Mouse (Mus musculus): ENCODE results near the gene Ccl3. TPM values are rescaled to one million over a fixed set of nuclear protein-coding genes. Genes with fewer than 3 reads are reported as not detected.

Gene Ccl3
- 10 to 100 TPM in 1 of 4 experiments, 1 to 10 TPM in 1, under 1 TPM in 1, not detected in 1; 0.51 to 10.8 (median 8.0) TPM for total RNA-seq (2022)

DNA sequence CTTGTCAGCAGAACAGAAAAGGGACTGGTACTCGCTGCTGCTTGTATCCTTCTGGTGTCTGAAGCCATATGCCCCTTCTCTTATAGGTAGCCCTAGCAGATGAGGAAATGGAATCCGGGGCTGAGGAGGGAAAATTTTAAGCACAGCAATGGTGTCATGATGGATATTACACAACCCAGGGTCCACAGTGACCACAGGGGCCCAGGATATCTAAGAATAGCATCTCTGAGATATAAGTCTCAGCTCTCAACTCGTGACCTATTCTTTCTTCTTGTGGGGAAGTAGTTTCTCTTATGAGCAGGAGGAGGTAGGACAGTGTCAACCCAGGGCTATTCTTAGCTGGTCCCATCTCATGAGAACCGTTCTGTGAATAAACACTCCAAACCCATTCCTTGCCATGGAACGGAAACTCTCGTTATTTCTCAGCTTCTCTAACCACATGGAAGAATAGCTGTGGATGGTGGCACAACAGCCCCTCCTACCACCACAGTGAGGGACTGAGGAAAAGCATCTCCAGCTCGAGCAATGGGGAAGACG is at the start of gene Ccl3:
Gene Ccl3 (minus strand): TSS at position 51 of the 537 bp plus-strand sequence.
- DNase-seq (ENCODE audit: low spot score in 2 of 2), result no peak

DNA sequence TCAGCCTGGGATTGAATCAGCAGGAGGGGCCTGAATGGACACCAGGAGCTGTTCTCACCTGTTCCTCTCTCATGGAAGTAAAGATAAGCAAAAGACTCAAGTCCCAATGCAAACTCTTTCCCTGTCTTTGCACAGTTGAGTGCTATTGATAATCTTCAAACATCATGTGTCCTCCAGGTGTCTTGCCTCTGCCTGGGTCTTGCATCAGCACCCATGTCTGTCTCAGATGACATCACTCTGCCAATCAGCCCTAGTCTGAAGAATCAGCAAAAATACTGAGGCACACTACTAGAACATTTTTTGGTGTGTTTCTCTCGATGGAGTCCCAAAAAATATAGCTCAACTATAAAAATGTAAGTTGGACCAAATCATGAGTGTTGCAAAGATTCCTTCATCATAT is 42.9 kb upstream of the Ccl3 start:
- DNase-seq (ENCODE audit: low spot score in 2 of 2), result no peak

DNA sequence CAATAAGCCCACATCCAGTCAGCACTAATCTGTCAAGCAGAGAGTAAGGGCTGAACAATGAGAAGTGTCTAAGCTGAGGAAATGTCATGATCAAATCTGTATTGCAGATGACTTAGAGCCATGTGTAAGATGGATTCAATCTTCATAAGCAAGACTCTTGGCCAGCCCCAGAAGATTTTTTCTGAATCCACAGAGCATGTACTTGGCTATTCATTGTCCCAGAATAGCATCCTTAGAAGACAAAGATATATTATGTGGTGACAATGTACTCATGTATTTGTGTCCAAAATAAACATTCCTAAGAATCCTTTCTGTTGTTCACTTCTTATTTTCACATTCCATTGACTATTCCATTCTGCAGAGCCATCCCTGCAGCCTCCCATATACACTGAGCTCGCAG is 40.8 kb upstream of the Ccl3 start:
- no peak for DNase-seq (ENCODE audit: low spot score in 2 of 2)

DNA sequence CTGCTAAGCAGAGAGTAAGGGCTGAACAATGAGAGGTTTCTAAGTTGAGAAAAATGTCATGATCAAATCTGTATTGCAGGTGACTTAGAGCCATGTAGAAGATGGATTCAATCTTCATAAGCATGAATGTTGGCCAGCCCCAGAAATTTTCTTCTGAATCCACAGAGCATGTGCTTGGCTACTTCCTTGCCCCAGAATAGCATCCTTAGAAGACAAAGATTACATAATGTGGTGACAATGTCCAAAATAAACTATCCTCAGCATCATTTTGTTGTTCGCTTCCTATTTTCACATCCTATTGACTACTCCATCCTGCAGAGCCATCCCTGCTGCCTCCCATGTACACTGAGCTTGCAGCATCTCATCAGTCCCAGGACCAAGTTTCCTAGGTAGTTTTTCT is 26.5 kb upstream of the Ccl3 start:
- no peak for DNase-seq (ENCODE audit: low spot score in 2 of 2)

DNA sequence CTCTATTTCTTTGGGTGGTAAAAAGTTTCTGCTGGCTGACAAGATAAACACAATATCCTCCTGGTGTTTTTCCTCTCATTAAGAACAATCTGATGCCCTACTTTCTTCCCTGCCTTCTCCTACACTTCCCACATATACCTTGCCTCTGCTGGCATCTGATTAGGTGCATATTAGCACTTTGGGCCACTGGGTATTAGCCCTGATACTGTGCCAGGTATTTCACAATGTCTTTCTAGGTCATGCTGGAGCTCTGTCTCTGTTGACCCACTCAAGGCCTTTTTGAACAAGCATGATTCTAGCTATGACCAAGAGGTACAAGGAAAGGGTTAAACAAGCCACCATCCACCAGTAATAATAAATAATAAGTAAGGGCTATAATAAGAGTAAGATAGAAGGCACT is 22.6 kb upstream of the Ccl3 start:
- no peak for DNase-seq (ENCODE audit: low spot score in 2 of 2)

DNA sequence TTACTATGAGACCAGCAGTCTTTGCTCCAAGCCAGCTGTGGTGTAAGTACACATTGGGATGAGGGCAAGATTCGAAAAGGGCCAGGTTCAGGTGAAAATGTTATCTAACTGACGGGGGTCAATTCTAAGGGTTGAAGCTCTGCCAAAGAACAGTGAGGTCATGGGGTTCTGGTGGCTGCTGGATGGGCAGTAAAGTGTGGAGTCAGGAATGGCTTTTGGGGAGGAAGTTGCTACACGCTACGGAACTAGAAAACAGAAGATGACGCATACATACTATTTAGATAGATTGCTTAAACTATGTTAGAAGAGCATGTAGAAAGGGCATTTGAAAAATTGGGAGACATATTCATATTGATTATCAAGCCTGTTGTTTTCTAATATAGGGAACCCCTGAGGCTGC is 14.4 kb upstream of the Ccl3 start:
- no peak for DNase-seq (ENCODE audit: low spot score in 2 of 2)

DNA sequence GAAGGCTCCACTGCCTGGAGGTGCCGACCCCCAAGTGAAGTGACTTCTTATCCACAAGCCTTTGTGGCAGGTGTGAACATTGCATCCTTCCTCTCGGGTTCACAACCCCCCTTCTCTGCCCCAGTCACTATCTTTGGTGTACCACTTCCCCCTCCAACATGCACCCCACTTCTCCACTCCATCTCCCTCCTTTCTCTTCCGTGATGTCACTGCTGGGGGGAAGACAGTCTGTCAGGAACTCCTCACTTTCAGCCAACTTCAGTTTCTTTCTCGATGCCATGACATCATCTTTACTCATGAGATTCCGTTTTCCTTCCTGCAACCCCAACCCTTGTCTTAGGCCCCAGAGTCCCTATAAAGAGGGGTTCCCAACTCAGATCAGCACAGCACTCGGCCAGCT is 13.0 kb upstream of the Ccl3 start, which contains the start of gene Ccl4:
Gene Ccl4 (plus strand): TSS at position 381 of the 400 bp plus-strand sequence.
- DNase-seq (ENCODE audit: low spot score in 2 of 2), result no peak

DNA sequence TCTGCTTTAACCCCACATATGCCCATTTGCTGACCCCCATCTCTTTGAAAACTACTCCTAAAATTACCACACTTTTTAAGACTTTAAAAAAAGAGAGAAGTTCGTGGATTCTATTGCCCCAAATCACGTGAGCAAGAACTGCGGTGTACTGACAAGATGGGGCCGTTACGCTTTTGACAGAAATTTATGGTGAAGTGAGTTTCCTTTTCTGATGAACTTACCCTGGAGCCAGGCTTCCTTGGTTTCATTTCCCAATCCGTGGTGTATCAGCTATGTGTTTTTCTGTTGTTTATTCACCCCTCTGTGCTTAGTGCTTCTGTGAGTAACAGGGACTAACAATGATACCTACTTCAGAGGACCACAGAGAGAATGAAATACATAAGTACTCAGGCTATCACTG is 9.6 kb upstream of the Ccl3 start:
- no peak for DNase-seq (ENCODE audit: low spot score in 2 of 2)

DNA sequence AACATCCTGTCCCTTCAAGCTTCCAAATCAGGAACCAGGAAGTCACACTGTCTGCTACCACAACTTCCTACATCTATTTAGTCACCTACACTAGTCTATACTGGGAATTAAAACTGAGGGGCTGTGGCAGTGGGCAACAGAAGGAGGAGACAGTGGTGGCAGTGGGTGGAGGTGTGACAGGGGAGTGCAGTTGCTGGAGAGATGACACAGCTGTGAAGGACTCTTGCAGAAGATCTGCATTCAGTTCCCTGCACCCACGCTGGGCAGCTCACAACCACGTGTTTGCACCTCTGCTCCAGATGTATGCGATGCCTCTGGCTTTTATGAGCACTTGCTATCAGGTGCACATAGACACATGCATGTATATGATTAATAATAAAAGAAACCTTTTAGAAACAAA is 8.4 kb upstream of the Ccl3 start:
- DNase-seq (ENCODE audit: low spot score in 2 of 2), result no peak

DNA sequence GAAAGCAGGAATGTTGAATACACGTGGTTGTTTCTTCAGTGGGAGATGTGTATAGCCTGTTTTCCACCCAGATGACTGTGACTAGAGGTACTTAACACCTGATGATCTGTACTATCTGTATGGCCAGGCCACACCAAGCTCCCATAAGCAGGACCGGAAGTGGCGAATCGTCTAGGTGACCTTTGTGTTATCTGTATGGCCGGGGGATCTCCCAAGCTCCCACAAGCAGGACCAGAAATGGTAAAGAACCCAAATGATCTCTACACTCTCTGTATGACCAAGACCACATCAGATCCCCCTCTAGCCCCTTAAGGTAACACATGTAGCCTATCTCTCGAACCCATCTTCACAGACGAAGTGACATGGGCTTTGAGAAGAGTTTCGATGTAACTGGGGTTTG is 5.5 kb upstream of the Ccl3 start:
- no peak for DNase-seq (ENCODE audit: low spot score in 2 of 2)

DNA sequence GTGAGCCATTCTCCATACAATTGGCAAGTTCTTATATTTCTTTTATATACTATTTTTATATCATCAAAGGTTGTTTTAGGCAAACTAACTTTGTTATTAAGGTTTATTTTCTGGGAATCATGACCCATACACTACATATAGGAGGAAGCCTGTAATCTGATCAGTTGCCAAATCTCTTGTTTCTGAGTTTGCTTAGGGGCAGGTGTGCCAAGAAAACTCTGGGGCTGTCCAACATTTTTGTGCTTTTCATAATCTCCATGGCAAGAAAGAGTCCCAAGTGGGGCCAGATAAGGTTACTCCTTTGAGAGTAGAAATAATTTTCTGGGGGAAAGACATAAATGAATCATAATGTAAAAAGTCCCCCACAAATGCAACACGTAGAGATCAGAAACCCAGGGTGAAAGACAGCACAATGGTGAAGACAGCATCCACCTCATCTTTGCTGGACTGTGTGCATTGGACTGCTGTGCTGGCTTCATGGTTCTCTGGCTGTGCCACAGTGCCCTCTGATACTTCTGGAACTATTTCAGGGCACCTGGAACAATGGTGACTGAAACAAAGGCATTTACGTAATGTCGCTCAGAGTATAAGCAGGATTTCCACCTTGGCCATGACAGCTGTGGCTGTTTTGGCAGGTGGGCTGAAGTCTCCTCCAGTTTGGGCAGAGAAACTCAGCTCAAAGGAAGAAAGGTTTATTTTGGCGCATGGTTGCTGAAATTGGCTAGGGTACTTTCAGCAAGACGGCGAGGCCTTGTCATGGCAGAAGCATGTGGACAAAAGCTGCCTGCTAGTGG is 2.6 kb downstream of the Ccl3 start:
- DNase-seq (ENCODE audit: low spot score in 2 of 2), result no peak

DNA sequence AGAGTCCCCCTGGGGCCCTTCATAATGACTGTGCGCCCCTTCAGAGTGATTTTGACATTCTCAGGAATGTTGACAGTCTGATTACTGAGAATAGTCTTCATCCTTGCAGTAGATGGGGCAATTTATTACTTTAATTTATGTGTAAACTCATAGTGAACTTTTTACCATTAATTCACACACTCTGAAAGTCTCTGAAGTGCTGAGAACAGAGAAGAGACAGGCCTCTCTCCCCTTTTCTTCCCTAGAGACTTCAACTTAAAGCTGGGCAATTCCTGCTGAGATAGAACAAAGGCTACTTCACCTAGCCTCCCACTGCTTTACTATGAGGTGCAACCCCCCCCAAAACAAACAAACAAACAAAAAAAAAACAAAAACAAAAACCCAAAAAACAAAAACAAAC is 3.6 kb downstream of the Ccl3 start, which contains the start of gene Rpl9-ps1:
Gene Rpl9-ps1 (minus strand): TSS at position 101 of the 400 bp plus-strand sequence.
- no peak for DNase-seq (ENCODE audit: low spot score in 2 of 2)

DNA sequence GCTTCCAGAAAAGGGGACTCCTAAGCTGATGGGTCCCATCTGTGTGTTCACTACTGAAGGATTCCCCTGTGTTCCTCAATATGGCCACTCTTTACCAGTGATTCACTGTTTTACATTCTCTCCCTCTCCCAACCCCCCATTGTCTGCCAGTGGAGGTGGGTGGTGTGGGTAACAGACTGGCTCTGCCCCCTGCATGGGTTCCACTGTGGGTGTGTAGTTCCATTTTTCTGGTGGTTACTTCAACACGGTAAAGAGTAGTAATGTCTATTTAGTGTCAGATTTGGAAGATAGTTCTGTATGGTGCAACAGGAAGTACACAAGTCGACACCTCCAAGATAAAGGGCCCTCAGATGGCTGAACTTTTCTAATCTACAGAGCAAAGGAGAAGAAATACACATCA is 7.9 kb downstream of the Ccl3 start:
- DNase-seq (ENCODE audit: low spot score in 2 of 2), result no peak

DNA sequence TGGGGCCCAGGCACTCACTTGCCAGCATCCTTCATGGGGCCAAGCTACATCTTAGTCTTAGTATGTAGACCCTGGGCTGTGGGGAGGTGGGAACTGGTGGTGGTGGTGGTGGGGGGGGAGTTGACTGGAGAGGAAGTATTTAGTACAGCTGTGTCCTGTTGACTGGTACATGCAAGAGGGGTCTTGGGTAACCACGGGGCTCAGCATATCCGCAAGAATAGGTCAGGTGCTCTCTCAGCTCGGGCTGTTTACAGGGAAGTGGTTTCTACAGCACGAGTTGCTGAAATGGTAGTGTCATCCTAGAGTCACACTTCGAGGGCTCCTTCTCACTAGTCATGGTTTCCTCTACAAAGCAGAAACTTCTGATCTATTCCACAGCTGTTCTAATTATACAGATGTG is 9.0 kb downstream of the Ccl3 start:
- no peak for DNase-seq (ENCODE audit: low spot score in 2 of 2)

DNA sequence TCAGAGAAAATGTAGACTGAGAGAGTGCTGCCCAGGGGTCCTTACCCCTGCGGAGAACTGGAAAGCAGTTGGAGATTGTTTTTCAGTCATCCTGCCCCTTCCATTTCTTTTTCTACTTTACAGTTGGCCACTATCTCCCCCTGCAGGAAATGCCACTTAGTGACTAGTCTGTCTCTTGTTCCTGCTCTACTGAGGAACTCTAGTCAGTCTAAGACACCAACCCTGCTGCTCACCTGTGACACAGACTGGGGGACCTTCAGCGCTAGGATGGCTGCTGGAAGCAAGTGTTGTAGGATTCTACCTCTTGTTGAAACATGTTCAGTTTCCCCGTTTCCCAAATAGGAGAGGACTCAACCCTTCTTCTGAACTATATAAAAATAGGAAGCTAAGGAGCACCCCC is 9.6 kb downstream of the Ccl3 start:
- no peak for DNase-seq (ENCODE audit: low spot score in 2 of 2)

DNA sequence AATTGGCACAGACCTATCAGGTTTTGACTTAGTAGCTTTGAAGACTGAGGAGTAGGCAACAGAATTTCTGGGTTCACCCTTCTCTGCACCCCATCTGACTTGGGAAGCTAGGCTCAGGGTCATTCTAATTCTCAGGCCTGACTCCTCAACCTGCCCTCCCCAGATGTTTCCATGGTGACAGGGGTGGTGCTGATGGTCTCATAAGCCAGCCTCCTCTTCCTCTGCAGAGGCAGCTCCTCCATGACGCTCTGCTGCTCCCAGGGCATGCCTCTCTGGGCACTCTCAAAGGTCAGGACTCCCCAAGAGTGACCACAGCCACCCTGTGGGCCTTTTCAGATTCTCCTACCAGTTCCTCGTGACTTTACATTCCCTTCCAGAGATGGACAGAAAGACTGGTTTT is 10.2 kb downstream of the Ccl3 start:
- DNase-seq (ENCODE audit: low spot score in 2 of 2), result no peak

DNA sequence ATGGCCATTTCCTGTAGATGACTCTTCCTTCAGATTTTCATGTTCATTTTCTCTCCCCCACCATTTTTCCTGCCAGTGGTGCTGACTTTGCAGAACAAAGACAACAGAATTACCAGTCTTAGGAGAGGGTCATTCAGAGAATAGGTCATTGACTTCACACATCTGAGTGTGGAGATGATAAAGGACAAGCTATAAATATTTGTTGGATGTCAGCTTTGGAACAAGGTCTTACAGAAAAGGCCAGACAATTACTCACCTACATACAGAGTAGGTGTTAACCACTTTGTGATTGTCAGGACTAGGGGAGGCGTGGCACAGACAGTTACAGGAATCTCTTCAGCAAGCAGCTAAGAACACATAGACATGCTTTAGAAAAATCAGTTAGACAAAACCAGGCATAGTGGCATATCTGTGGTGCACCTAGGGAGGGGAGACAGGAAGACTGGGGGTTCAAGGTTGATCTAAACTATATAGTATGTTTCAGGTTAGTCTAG is 12.4 kb downstream of the Ccl3 start:
- no peak for DNase-seq (ENCODE audit: low spot score in 2 of 2)

DNA sequence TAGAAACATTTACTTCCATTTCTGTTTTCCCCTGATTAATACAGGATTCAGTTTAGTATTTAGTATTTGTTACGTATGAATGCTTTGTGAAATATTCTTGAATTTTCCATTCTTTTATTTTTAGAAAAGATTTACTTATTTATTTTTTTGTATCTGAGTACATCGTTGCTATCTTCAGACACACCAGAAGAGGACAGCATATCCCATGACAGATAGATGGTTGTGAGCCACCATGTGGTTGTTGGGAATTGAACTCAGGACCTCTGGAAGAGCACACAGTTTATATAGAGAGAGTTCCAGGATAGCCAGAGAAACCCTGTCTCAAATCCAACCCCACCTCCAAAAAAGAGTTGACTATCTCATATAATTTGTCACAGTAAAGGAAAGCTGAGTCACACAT is 14.3 kb downstream of the Ccl3 start:
- no peak for DNase-seq (ENCODE audit: low spot score in 2 of 2)

DNA sequence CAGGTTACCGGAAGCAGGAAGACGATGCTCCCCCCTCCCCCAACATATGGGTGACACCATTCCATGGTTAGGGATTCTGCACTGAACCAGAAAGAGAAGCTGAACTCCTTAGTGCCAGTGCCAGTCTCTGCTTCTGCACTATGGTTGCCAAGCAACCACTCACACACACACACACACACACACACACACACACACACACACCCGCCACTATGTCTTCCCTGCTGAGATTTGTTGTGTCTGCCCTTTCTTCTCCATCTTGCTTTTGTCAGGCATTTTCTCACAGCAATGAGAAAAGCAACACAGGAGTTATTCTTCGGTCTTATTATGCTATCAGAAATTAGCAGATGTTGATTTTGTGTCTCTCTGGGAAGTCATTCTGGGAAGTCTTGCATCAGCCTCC is 14.7 kb downstream of the Ccl3 start:
- DNase-seq (ENCODE audit: low spot score in 2 of 2), result no peak

DNA sequence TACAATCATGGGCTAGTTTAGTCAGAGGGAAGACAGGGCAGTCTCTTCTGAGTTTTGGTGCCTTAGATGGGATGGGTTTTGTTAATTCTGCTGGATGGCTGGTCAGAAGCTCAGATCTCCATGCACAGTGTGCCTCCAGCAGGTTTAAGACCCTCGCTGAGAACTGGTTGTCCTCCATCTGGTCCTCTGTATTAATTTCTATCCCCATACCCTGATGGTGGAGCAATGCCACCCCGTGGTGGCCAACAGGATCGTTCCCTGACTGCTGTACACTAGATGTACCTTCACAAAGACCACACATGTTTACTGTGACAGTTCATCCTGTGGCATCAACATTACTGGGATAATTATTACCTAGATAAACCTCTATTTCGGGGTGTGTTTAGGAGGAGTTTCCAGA is 16.4 kb downstream of the Ccl3 start:
- no peak for DNase-seq (ENCODE audit: low spot score in 2 of 2)

DNA sequence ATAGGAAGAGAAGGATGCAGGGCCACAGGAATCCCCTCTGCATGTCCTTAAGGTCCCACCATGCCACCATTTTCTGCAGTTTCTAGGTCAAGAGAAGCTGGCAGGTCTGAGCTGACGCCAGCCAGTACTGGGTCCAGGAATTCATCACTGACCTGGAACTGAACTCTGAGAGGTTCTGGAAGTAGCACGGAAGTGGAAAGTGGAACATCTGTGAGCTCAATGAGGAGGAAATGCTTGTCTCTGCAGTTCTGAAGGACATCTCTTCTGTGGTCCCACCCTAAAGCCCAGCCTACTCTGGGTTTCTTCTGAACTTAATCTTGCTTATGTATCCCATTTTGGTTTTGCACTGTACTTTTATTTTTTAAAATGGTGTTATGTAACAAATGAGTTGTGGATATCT is 18.1 kb downstream of the Ccl3 start:
- no peak for DNase-seq (ENCODE audit: low spot score in 2 of 2)

DNA sequence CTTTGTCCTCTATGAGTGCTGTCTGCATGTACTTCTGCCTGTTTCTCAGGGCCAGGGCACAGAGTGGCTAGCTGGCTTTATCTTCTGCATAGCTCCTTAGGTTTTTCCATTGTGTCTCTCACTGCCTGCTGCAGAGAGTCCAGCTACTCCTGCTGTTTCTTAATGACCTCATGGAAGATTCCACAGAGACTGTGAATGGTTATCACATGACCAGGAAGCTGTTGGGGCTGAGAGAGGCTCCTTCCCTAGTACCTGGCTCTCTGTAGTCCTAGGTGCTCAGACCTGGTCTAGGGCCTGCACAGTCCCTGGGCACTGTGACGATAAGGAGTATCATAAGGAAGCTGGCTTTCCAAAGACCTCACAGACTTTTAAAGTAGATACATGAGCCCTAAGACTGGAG is 18.5 kb downstream of the Ccl3 start:
- DNase-seq (ENCODE audit: low spot score in 2 of 2), result no peak

DNA sequence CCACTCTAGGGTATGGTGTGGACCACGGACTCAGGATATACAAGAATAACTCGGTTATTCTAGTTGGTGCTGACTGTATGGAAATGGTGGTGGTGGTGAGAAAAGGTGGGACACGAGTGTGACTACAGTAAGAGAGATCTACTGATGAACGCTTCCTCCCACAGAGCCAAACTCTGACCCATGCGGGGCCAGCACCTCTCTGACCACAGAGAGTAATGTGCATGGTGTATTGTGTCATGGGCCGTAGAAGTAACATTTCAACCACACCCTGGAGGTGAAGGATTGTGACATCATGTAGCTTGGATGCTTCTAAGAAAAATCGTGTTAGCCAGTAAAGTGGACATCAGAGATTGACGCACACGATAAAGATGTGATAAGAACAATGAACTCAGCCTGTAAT is 20.3 kb downstream of the Ccl3 start:
- no peak for DNase-seq (ENCODE audit: low spot score in 2 of 2)
